Mouse (Mus musculus): ENCODE measurements around the gene Dctpp1. TPM values are rescaled to one million over a fixed set of nuclear protein-coding genes. Genes with fewer than 3 reads are reported as not detected.

Dctpp1 gene
- polyA plus RNA-seq, 1 experiment from 2014 or later, result 195 TPM

DNA sequence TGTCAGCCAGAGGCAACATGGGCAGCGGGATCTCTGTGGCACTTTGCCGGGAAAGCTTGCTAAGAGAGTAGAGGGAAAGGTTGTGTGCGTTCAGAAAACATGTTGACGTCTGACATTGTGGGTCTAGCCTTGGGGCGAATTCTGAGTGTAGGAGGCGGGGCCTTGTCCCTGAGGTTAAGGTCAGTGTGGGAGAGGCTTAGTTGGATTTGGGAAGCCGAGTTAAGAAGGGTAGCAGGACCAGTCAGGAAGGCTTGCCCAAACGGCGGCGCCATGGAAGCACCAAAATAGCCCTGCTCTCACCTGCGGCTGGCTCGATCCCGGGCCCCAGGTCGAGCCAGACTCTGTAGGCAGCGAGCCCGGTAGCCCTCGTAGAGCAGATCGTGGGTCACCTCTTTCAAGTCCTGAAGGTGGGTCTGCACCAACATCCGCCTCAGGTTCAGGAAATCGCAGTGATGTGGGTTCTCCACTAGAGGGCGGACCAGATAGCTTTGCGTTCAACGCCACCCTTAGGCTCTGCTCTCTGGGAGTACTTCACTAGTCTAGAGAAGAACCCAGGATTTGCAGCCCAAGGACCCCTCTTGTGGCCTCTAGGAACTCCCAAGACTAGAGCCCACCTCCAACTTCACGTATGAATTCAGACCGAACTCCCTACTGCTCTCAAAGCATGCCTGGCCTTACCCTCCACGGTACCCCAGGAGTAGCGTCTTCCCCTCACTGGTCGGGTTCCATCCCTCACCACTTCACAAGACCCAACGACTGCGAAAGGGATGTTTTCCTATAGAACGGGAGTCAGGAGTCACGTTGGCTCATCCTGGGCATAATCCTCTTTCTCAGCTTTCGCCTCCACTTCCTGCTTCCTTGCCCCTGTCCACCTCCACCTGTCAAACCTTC is 45.3 kb downstream of the Dctpp1 start:
- no peaks in the 10 kb centered on the region for H3K36me3 ChIP-seq (ENCODE audit: control insufficient read depth, insufficient read depth, low read length)
- no peak overlapping the region for H3K27ac ChIP-seq (ENCODE audit: low read length)
- WGBS, result 24% methylated on average over 33 of the region's 33 CpGs
- peak; percentile 55 for ATAC-seq
- no peaks in the 10 kb centered on the region for H3K9me3 ChIP-seq (ENCODE audit: control insufficient read depth, low read length)
- H3K9ac ChIP-seq (ENCODE audit: low read depth, low read length), result peak overlapping the region; percentile 67
- H3K27me3 ChIP-seq (replicated peaks; ENCODE audit: control insufficient read depth, insufficient read depth, low read length), result no peaks in the 10 kb centered on the region
- 0 out of 2 replicates have a peak, but pooled peaks cover 5% of the 10 kb centered on the region for H3K4me1 ChIP-seq (ENCODE audit: control insufficient read depth, insufficient read depth, low read length)
- peak overlapping the region; percentile 42 for H3K4me3 ChIP-seq (ENCODE audit: low read length)
- peak overlapping the region; percentile 61 for H3K4me2 ChIP-seq (ENCODE audit: low read depth, low read length)

GRCm38 (mm10) chr7:127214521-127214920 is 46.0 kb downstream of the Dctpp1 start:
- no peak for ATAC-seq
- peak overlapping the region; percentile 42 for H3K4me3 ChIP-seq (ENCODE audit: low read length)
- 42% methylated on average over 21 of the region's 21 CpGs for WGBS
- peaks cover 5% of the 10 kb centered on the region; the same call in 1 of the 2 replicates for H3K4me1 ChIP-seq (ENCODE audit: control insufficient read depth, insufficient read depth, low read length)
- no peaks in the 10 kb centered on the region for H3K9me3 ChIP-seq (ENCODE audit: control insufficient read depth, low read length)
- H3K27ac ChIP-seq (ENCODE audit: low read length), result no peak overlapping the region
- H3K4me2 ChIP-seq (ENCODE audit: low read depth, low read length), result peak overlapping the region; percentile 61
- H3K9ac ChIP-seq (ENCODE audit: low read depth, low read length), result peak overlapping the region; percentile 67; the same call in 1 of the 2 replicates
- no peaks in the 10 kb centered on the region for H3K36me3 ChIP-seq (ENCODE audit: control insufficient read depth, insufficient read depth, low read length)
- H3K27me3 ChIP-seq (replicated peaks; ENCODE audit: control insufficient read depth, insufficient read depth, low read length), result no peaks in the 10 kb centered on the region

DNA sequence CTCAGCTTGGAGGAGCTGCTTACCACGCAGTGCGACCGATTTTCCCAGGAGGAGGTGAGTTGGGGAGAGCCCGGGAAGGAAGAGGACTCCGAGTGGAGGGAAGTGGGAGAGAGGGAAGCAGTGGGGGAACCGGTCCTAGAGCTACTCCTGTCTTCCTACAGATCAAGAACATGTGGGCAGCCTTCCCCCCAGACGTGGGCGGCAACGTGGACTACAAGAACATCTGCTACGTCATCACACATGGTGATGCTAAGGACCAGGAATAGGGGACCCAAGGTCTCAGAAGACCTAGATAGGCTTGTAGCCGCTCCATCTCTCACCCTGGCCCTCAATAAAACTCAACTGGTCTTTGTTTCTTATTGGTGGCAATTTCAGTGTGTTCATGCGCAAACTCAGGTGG is 46.6 kb downstream of the Dctpp1 start:
- Histone ChIP-seq H3K27ac (ENCODE audit: low read length) (no peak overlapping the region), H3K36me3 (ENCODE audit: control insufficient read depth, insufficient read depth, low read length) (no peaks in the 10 kb centered on the region), H3K9ac (ENCODE audit: low read depth, low read length) (no peak overlapping the region), H3K9me3 (ENCODE audit: control insufficient read depth, low read length) (no peaks in the 10 kb centered on the region), H3K27me3 (replicated peaks; ENCODE audit: control insufficient read depth, insufficient read depth, low read length) (no peaks in the 10 kb centered on the region), H3K4me1 (ENCODE audit: control insufficient read depth, insufficient read depth, low read length) (peaks cover 7% of the 10 kb centered on the region; the same call in 1 of the 2 replicates), H3K4me3 (ENCODE audit: low read length) (no peak overlapping the region), H3K4me2 (ENCODE audit: low read depth, low read length) (no peak overlapping the region)
- ATAC-seq, result no peak
- 60% methylated on average over 12 of the region's 12 CpGs for WGBS

DNA sequence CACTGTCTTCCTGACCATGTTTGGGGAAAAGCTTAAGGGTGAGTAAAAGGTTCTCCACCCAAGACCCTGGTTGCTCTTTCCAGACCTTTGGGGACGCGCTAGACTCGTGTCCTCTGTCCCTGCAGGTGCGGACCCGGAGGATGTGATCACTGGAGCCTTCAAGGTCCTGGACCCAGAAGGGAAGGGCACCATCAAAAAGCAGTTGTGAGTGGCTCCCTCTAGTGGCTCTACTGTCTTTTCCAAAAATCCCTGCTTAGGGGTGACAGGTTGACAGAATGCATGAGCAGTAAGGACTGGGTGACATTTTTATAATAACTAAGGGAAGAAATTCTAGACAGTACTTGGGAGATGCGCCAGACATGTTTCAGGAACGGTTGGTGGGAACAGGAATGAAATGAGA is 47.0 kb downstream of the Dctpp1 start:
- Histone ChIP-seq H3K4me1 (ENCODE audit: control insufficient read depth, insufficient read depth, low read length) (peaks cover 7% of the 10 kb centered on the region; the same call in 1 of the 2 replicates), H3K27ac (ENCODE audit: low read length) (no peak overlapping the region), H3K4me3 (ENCODE audit: low read length) (no peak overlapping the region), H3K4me2 (ENCODE audit: low read depth, low read length) (no peak overlapping the region), H3K9me3 (ENCODE audit: control insufficient read depth, low read length) (no peaks in the 10 kb centered on the region), H3K9ac (ENCODE audit: low read depth, low read length) (no peak overlapping the region), H3K36me3 (ENCODE audit: control insufficient read depth, insufficient read depth, low read length) (no peaks in the 10 kb centered on the region), H3K27me3 (replicated peaks; ENCODE audit: control insufficient read depth, insufficient read depth, low read length) (no peaks in the 10 kb centered on the region)
- WGBS, result 38% methylated on average over 7 of the region's 7 CpGs
- no peak for ATAC-seq

DNA sequence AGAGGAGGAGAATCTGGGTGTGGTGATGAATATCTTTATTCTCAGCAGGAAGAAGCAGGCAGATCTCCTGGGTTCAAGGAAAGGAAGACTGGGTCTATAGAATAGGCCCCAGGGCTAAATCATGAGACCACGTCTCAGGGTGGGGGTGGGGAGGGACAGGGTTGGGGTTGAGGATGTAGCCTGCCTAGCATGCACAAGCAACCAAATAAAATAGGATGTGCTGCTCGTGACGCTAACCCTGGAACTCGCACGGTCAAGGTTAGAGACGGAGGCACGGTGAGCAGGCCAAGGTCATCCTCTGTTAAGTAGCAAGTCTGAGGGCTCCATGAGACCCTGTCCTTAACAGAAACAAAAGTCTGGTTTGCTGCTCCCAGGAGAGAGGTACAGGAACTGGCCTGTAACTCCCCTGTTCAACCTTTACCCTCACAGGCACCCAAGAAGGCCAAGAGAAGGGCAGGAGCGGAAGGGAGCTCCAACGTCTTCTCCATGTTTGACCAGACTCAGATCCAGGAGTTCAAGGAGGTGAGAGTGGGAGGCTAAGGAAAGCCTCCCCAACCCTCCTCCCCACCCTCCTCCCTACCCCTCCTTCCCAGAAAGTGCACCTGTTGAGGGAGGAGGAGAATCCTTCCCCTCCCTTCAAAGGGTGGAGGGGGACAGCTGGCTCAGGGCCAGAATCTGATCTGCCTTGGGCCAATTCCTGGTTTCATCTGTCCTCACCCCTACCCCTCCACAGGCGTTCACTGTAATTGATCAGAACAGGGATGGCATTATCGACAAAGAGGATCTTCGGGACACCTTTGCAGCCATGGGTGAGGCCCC is 47.9 kb downstream of the Dctpp1 start:
- Histone ChIP-seq H3K4me3 (ENCODE audit: low read length) (no peak overlapping the region), H3K27ac (ENCODE audit: low read length) (no peak overlapping the region), H3K4me2 (ENCODE audit: low read depth, low read length) (no peak overlapping the region), H3K9ac (ENCODE audit: low read depth, low read length) (no peak overlapping the region), H3K27me3 (replicated peaks; ENCODE audit: control insufficient read depth, insufficient read depth, low read length) (no peaks in the 10 kb centered on the region), H3K36me3 (ENCODE audit: control insufficient read depth, insufficient read depth, low read length) (no peaks in the 10 kb centered on the region), H3K9me3 (ENCODE audit: control insufficient read depth, low read length) (no peaks in the 10 kb centered on the region), H3K4me1 (ENCODE audit: control insufficient read depth, insufficient read depth, low read length) (peaks cover 7% of the 10 kb centered on the region; the same call in 1 of the 2 replicates)
- WGBS, result 89% methylated on average over 12 of the region's 12 CpGs
- no peak for ATAC-seq

DNA sequence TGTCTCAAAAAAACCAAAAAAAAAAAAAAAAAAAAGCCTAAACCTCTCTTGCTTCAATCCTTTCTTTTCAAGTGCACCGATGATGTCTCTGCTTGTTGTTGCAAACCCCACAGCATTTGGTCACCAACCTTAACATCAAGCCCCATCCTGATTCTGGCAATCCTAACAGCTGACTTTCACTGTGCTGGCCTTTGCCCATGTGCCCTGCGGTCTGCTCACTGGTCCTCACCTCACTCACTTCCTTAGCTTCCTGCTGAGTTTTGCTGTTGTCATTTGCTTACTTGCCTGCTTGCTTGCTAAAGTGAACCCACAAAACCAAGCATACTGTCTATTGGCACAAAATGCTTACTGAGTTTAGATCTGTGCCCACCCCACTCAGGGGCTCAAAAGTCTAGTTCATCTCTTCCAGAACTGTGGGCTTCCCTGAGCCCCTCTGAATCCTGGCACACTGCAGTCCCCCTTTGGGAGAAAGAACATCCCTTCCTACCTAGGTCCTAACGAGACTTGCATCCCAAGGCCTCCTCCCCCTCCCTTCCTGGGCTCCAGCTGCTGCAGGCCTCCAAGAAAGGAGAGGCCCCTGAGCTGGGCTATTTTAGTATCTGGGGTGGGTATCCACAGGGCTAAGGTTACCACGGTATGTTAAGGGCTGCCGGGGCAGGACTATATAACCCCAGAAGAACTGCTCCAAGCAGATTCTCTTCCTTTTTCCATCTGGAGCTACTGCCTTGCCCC is 49.3 kb downstream of the Dctpp1 start:
- 72% methylated on average over 5 of the region's 5 CpGs for WGBS
- no peak overlapping the region for H3K4me2 ChIP-seq (ENCODE audit: low read depth, low read length)
- H3K27ac ChIP-seq (ENCODE audit: low read length), result no peak overlapping the region
- peaks cover 13% of the 10 kb centered on the region for H3K4me1 ChIP-seq (ENCODE audit: control insufficient read depth, insufficient read depth, low read length)
- no peak overlapping the region for H3K4me3 ChIP-seq (ENCODE audit: low read length)
- H3K27me3 ChIP-seq (replicated peaks; ENCODE audit: control insufficient read depth, insufficient read depth, low read length), result no peaks in the 10 kb centered on the region
- H3K9me3 ChIP-seq (ENCODE audit: control insufficient read depth, low read length), result no peaks in the 10 kb centered on the region
- no peak for ATAC-seq
- no peak overlapping the region for H3K9ac ChIP-seq (ENCODE audit: low read depth, low read length)
- H3K36me3 ChIP-seq (ENCODE audit: control insufficient read depth, insufficient read depth, low read length), result no peaks in the 10 kb centered on the region

- no peak overlapping the region for H3K4me3 ChIP-seq (ENCODE audit: low read length)
- ATAC-seq, result no peak
- H3K4me1 ChIP-seq (ENCODE audit: control insufficient read depth, insufficient read depth, low read length), result peaks cover 15% of the 10 kb centered on the region
- H3K27ac ChIP-seq (ENCODE audit: low read length), result no peak overlapping the region
- no peak overlapping the region for H3K9ac ChIP-seq (ENCODE audit: low read depth, low read length)
- 87% methylated on average over 4 of the region's 4 CpGs for WGBS
- H3K36me3 ChIP-seq (ENCODE audit: control insufficient read depth, insufficient read depth, low read length), result no peaks in the 10 kb centered on the region
- no peaks in the 10 kb centered on the region for H3K9me3 ChIP-seq (ENCODE audit: control insufficient read depth, low read length)
- no peaks in the 10 kb centered on the region for H3K27me3 ChIP-seq (replicated peaks; ENCODE audit: control insufficient read depth, insufficient read depth, low read length)
- no peak overlapping the region for H3K4me2 ChIP-seq (ENCODE audit: low read depth, low read length)
Measured at GRCm38 (mm10) chr7:127210266-127210665, 50.2 kb downstream of the Dctpp1 start.

DNA sequence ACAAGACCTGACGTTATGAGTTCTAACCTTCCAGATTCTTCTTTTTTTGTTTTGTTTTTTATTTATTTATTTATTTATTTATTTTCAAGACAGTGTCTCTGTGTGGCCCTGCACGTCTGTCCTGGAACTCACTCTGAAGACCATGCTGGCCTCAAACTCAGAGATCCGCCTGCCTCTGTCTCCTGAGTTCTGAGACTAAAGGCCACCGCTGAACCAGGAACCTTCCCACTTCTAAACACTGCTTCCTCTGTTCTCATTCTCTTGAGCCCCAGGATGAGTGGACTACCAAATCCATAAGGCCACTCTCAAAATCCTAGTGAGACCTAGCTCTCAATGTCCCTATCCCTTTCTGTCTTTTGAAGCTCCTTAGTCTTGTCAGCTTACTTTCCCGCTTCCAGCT is 50.7 kb downstream of the Dctpp1 start:
- Histone ChIP-seq H3K27ac (ENCODE audit: low read length) (no peak overlapping the region; the same call in 1 of the 2 replicates), H3K9ac (ENCODE audit: low read depth, low read length) (no peak overlapping the region)

More for the DNA sequence above, 50.7 kb downstream of the Dctpp1 start:
- Histone ChIP-seq H3K4me3 (ENCODE audit: low read length) (no peak overlapping the region), H3K9me3 (ENCODE audit: control insufficient read depth, low read length) (no peaks in the 10 kb centered on the region), H3K27me3 (replicated peaks; ENCODE audit: control insufficient read depth, insufficient read depth, low read length) (no peaks in the 10 kb centered on the region), H3K4me1 (ENCODE audit: control insufficient read depth, insufficient read depth, low read length) (peaks cover 14% of the 10 kb centered on the region), H3K4me2 (ENCODE audit: low read depth, low read length) (peak overlapping the region; percentile 44; the same call in 1 of the 2 replicates), H3K36me3 (ENCODE audit: control insufficient read depth, insufficient read depth, low read length) (no peaks in the 10 kb centered on the region)
- no peak for ATAC-seq
- 81% methylated on average over 5 of the region's 5 CpGs for WGBS
